Mouse (Mus musculus): Measurements from ENCODE around the gene Hmcn2. TPM values are rescaled to one million over a fixed set of nuclear protein-coding genes. Genes with fewer than 3 reads are reported as not detected.
A peak's percentile ranks its signal among the peaks of the same experiment; 100 is the strongest.

Gene Hmcn2
- total RNA-seq, 1 experiment from 2014 or later, result not detected

GRCm38 (mm10) chr2:31367186-31367585 is 53.0 kb downstream of the Hmcn2 start:
- ATAC-seq (replicated peaks in 1 of 2; ENCODE audit: insufficient read depth in 1 of 2, low FRiP score in 2 of 2, low TSS enrichment in 1 of 2, low read depth in 1 of 2, poor library complexity in 2 of 2, severe bottlenecking in 2 of 2), result no peak

DNA sequence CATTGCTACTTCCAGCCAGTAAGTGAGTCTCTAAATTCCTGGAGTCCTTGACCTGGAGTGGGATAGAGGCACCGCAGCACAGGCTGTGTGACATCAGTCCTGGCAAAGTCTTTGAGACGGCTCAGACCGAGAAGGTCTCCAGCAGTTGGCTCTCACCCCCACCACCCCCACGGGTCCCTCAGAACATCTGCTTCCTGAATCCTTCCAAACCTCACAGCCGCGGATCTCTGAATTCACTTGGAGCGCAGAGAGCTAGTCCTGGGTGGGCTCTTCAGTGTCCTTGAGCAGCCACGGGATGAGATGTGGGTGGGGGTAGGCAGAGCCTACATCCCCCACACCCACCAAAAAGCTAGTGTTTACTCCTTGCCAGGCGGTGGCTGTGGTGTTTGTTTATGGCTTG is 57.2 kb downstream of the Hmcn2 start:
- ATAC-seq (replicated peaks in 1 of 2; ENCODE audit: insufficient read depth in 1 of 2, low FRiP score in 2 of 2, low TSS enrichment in 1 of 2, low read depth in 1 of 2, poor library complexity in 2 of 2, severe bottlenecking in 2 of 2), result no peak

- no peak for ATAC-seq (replicated peaks in 1 of 2; ENCODE audit: insufficient read depth in 1 of 2, low FRiP score in 2 of 2, low TSS enrichment in 1 of 2, low read depth in 1 of 2, poor library complexity in 2 of 2, severe bottlenecking in 2 of 2)
These were observed 58.0 kb downstream of the Hmcn2 start for GRCm38 (mm10) chr2:31372186-31372585.

- ATAC-seq (replicated peaks in 1 of 2; ENCODE audit: insufficient read depth in 1 of 2, low FRiP score in 2 of 2, low TSS enrichment in 1 of 2, low read depth in 1 of 2, poor library complexity in 2 of 2, severe bottlenecking in 2 of 2), result no peak
These were observed 60.2 kb downstream of the Hmcn2 start for GRCm38 (mm10) chr2:31374415-31374814.

DNA sequence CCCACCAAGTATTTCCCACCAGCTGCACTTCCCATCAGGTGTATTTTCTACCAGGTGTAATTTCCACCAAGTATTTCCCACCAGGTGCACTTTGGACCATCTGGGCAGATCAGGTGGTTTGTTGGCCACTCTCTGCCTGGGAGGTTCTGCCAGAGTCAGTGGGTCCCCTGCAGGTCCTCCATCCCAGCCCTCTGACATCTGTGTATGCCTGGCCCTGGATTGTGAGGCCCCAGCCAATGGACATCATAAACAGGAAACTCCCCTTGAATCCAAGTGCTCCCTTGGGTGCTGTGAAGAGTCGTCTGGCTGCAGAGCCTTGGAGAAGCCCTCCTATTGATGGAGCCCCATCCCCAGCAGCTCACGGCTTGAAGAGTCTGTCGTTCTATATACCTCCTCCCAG is 61.8 kb downstream of the Hmcn2 start:
- ATAC-seq (replicated peaks in 1 of 2; ENCODE audit: insufficient read depth in 1 of 2, low FRiP score in 2 of 2, low TSS enrichment in 1 of 2, low read depth in 1 of 2, poor library complexity in 2 of 2, severe bottlenecking in 2 of 2), result no peak

DNA sequence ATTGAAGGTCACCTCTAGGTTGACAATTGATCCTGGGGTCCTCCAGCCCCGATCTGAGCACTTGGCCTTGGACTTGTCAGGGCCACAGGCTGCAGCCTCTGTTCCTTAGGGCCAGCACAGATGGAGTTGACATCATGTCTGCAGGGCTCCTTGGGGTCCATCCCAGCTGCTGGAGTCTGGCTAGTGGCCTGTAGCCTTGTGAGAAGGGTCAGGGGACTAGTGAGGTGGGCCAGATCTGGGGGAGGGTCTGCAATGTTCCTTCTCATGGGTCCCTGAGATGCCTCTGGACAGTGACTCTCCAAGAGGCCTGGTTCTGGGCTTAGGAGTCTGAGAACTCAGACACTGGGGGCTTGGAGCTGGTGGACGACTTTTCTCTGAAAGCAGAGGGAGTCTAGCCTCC is 63.3 kb downstream of the Hmcn2 start:
- no peak for ATAC-seq (replicated peaks in 1 of 2; ENCODE audit: insufficient read depth in 1 of 2, low FRiP score in 2 of 2, low TSS enrichment in 1 of 2, low read depth in 1 of 2, poor library complexity in 2 of 2, severe bottlenecking in 2 of 2)

DNA sequence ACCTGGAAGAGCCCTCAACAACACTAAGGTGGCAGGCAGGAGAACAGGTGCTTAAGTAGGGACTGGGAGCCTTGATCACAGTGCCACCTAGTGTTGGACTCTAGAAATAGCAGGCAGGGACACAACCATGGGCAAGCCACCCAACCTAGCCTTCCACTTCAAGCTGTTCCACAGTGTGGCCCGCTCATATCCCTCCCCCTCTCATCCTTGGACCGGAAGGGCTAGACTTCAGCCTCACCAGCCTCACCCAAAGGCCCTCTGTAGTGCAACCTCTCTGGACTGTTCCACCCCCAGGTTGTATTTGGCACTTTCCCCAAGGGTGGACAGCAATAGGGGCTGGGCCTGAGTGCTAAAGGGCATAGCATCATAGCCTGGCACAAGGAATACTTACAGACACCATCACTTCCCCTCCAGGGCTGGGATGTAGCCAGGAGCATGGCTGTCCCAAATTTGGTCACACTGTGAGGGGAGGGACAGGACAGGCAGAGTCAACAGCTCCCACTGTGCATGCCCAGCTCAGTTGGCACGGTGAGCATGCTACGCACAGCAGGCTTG is 67.2 kb downstream of the Hmcn2 start:
- peak; percentile 53 to 55; a peak in 2 of 4 replicates for ATAC-seq (replicated peaks in 1 of 2; ENCODE audit: insufficient read depth in 1 of 2, low FRiP score in 2 of 2, low TSS enrichment in 1 of 2, low read depth in 1 of 2, poor library complexity in 2 of 2, severe bottlenecking in 2 of 2)

DNA sequence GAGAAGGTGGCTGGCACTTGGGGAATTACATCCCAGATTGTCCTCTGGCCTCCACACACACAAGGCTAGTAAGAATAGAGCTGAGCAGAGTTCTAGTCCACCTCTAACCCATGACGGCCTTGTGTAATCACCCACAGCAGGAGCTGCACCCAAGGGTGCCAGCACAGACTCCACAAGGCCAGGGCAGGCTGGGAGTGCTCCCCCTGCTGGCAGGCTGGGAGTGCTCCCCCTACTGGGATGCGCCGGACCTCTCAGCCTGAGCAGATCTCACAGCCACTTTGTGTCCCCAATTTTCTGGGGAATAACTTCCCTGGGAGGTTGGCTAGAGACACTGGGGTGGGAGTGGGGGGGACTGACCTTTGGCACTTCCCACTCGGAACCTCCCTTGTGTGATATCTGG is 68.7 kb downstream of the Hmcn2 start:
- ATAC-seq (replicated peaks in 1 of 2; ENCODE audit: insufficient read depth in 1 of 2, low FRiP score in 2 of 2, low TSS enrichment in 1 of 2, low read depth in 1 of 2, poor library complexity in 2 of 2, severe bottlenecking in 2 of 2), result peak in 1 of 2 experiments; percentile 64; a peak in 1 of 4 replicates

- peak; percentile 55 to 63; a peak in 3 of 4 replicates for ATAC-seq (replicated peaks in 1 of 2; ENCODE audit: insufficient read depth in 1 of 2, low FRiP score in 2 of 2, low TSS enrichment in 1 of 2, low read depth in 1 of 2, poor library complexity in 2 of 2, severe bottlenecking in 2 of 2)
These were observed 102.8 kb downstream of the Hmcn2 start for GRCm38 (mm10) chr2:31416968-31417367.

DNA sequence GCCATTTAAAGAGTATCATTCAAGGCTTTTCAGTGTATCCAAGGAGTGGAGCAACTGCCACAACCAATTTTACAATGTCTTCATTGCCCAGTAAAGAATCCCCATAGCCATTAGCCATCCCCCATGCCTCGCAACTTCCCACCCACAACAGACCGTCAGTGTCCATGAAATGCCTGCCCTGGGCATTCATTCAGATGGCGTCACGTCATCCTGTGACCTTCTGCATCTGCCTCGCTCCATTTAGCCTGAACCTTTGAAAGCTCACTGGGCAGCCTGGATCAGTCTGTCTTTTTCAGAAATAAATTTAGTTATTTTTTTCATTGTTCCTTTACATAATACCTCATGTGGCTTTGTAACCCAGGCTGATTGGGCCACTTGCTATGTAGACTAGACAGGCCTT is 103.8 kb downstream of the Hmcn2 start:
- no peak for ATAC-seq (replicated peaks in 1 of 2; ENCODE audit: insufficient read depth in 1 of 2, low FRiP score in 2 of 2, low TSS enrichment in 1 of 2, low read depth in 1 of 2, poor library complexity in 2 of 2, severe bottlenecking in 2 of 2)

GRCm38 (mm10) chr2:31418571-31418970 is 104.4 kb downstream of the Hmcn2 start:
- no peak for ATAC-seq (replicated peaks in 1 of 2; ENCODE audit: insufficient read depth in 1 of 2, low FRiP score in 2 of 2, low TSS enrichment in 1 of 2, low read depth in 1 of 2, poor library complexity in 2 of 2, severe bottlenecking in 2 of 2)

- no peak for ATAC-seq (replicated peaks in 1 of 2; ENCODE audit: insufficient read depth in 1 of 2, low FRiP score in 2 of 2, low TSS enrichment in 1 of 2, low read depth in 1 of 2, poor library complexity in 2 of 2, severe bottlenecking in 2 of 2)
These were observed 106.7 kb downstream of the Hmcn2 start for GRCm38 (mm10) chr2:31420914-31421313.

DNA sequence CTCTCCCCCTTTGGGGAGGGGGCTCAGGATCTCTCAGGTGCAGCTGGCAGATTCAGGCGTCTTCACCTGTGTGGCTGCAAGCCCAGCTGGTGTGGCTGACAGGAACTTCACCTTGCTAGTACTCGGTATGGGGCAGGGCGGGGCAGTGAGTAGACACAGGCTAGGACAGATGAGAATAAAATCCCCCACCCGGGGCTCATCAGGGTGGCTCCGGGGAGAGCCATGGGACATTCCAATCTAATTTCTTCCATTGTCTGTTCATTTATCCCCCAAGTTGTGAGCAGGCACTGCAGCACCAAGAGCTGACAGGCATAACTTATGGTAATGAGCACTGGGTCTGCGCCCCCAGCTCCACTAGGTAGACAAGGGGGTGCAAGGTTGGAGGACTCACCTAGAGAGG is 108.4 kb downstream of the Hmcn2 start:
- no peak for ATAC-seq (replicated peaks in 1 of 2; ENCODE audit: insufficient read depth in 1 of 2, low FRiP score in 2 of 2, low TSS enrichment in 1 of 2, low read depth in 1 of 2, poor library complexity in 2 of 2, severe bottlenecking in 2 of 2)

DNA sequence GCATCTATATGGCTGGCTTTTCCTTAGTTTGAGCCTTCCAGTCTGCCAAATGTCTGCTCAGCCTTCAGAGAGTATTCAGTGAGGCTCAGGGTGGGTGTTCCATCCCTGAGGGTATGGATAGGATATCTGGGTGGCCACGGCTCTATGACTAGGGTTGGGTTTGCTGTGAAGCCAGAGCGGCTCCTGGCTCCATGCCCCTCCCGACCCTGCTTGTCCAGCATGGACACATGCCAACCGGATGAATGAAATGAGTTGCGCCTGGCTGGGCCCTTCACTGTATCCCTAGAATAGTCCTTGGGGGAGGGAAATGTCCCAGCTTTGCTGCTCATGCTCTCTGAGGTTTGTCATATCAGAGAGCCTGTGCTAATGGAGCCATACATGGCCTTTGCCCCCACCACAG is 117.3 kb downstream of the Hmcn2 start:
- no peak for ATAC-seq (replicated peaks in 1 of 2; ENCODE audit: insufficient read depth in 1 of 2, low FRiP score in 2 of 2, low TSS enrichment in 1 of 2, low read depth in 1 of 2, poor library complexity in 2 of 2, severe bottlenecking in 2 of 2)

GRCm38 (mm10) chr2:31434746-31435145 is 120.5 kb downstream of the Hmcn2 start:
- no peak for ATAC-seq (replicated peaks in 1 of 2; ENCODE audit: insufficient read depth in 1 of 2, low FRiP score in 2 of 2, low TSS enrichment in 1 of 2, low read depth in 1 of 2, poor library complexity in 2 of 2, severe bottlenecking in 2 of 2)

GRCm38 (mm10) chr2:31435567-31435966 is 121.4 kb downstream of the Hmcn2 start:
- peak; percentile 53 to 81; a peak in 3 of 4 replicates for ATAC-seq (replicated peaks in 1 of 2; ENCODE audit: insufficient read depth in 1 of 2, low FRiP score in 2 of 2, low TSS enrichment in 1 of 2, low read depth in 1 of 2, poor library complexity in 2 of 2, severe bottlenecking in 2 of 2)

DNA sequence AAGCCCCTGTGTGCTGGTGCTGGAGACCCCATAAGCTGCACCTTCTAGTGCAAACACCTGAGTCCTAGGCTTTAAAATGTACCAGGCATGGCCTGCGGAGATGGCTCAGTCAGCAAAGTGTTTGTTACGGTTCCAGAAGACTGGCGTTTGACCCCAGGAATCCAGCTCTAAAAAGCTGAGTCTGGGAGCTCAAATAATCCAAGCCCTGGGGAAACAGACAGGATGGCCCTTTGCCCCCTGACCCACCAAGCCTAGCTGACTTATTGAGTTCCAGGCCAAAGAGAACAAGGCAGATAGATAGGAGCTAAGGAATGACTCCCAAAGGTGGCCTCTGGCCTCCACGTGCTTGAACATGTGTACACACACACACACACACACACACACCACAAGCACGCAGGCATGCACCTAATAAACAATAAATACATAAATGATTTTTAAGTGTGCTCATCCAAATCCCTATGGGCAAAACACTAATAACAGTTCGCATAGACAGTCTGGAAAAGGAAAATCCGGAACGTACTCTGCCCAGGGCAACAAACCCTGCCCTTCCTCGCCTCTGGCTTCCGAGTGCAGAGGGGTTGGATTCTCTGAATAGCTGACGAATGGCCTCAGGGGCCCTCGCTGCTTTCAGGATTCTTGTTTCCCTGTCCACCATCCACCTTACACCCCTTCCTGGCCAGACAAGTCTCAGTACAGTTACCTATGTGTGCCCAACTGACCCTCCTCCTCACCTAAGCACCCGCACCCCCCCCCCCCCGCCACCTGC is 123.4 kb downstream of the Hmcn2 start:
- ATAC-seq (replicated peaks in 1 of 2; ENCODE audit: insufficient read depth in 1 of 2, low FRiP score in 2 of 2, low TSS enrichment in 1 of 2, low read depth in 1 of 2, poor library complexity in 2 of 2, severe bottlenecking in 2 of 2), result no peak

GRCm38 (mm10) chr2:31439576-31439975 is 125.4 kb downstream of the Hmcn2 start:
- no peak for ATAC-seq (replicated peaks in 1 of 2; ENCODE audit: insufficient read depth in 1 of 2, low FRiP score in 2 of 2, low TSS enrichment in 1 of 2, low read depth in 1 of 2, poor library complexity in 2 of 2, severe bottlenecking in 2 of 2)
